In genomic region chr15:12848196-12848975, GRCm38 (mm10) we compare ENCODE assay signal across 15 mouse cellular contexts. TPM values are rescaled to one million over a fixed set of nuclear protein-coding genes. Genes with fewer than 3 reads are reported as not detected.
DNase-seq lines count a peak whose midpoint lies in the region; ATAC-seq and TF ChIP-seq lines count a peak whose summit lies in the region.
"Had no signal": no experiment of that assay in that cellular context is flagged by ENCODE, and none has a peak within 500 bp of the region (broad histone marks: within the 10 kb centered on the region; RNA-seq: fewer than 3 reads in every experiment).

No protein-coding gene starts in this region.

- H3K4me3 ChIP-seq in embryonic facial prominence, embryonic 14.5 days (ENCODE audit: low read depth, low read length): no peak overlapping the region
- no peak overlapping the region for H3K4me3 ChIP-seq in embryonic facial prominence, embryonic 10.5 days
- no peak overlapping the region for H3K4me3 ChIP-seq in limb, embryonic 14.5 days (replicated peaks; ENCODE audit: low read length)
- no peak overlapping the region for H3K4me3 ChIP-seq in lung, adult 2 months (replicated peaks; ENCODE audit: extremely low read depth, low read depth, low read length)
- H3K4me3 ChIP-seq: forebrain, embryonic 10.5 days; left cerebral cortex, adult 2 months; midbrain, embryonic 12.5 days had no signal

- H3K4me2 ChIP-seq in embryonic facial prominence, embryonic 14.5 days (ENCODE audit: low read depth, low read length): no peak overlapping the region
- no peak overlapping the region for H3K4me2 ChIP-seq in limb, embryonic 14.5 days (replicated peaks; ENCODE audit: low read depth, low read length, severe bottlenecking)
- H3K4me2 ChIP-seq: midbrain, embryonic 12.5 days had no signal

- peak; percentile 12 for DNase-seq in embryonic facial prominence, embryonic 14.5 days (ENCODE audit: low spot score)
- no peak for DNase-seq in embryonic facial prominence, embryonic 10.5 days (ENCODE audit: low spot score)
- peak; percentile 12 for DNase-seq in right cerebral cortex, adult 18-20 months
- DNase-seq in right cerebral cortex, postnatal 14 days: no peak
- DNase-seq in limb, embryonic 14.5 days (ENCODE audit: low spot score): no peak
- no peak for DNase-seq in thymus, postnatal 10 days (ENCODE audit: low spot score in 2 of 2)
- DNase-seq in embryo, embryonic 10 days (ENCODE audit: low spot score): no peak
- DNase-seq in lung, adult 2 months: no peak
- DNase-seq: kidney, postnatal 25 days; lung, postnatal 10 days; thymus, adult 18-20 months had no signal

- no peaks in the 10 kb centered on the region for H3K9me3 ChIP-seq in embryonic facial prominence, embryonic 14.5 days (ENCODE audit: control insufficient read depth, low read length)
- no peaks in the 10 kb centered on the region for H3K9me3 ChIP-seq in embryonic facial prominence, embryonic 10.5 days
- H3K9me3 ChIP-seq in limb, embryonic 14.5 days (ENCODE audit: control insufficient read depth, low read length): no peaks in the 10 kb centered on the region
- H3K9me3 ChIP-seq: forebrain, embryonic 10.5 days; midbrain, embryonic 12.5 days had no signal

- TF ChIP-seq POLR2A in limb, embryonic 14.5 days (IDR thresholded peaks at IDR 0.05; ENCODE audit: borderline replicate concordance, extremely low read depth, insufficient read depth, insufficient read length): no peak
- TF ChIP-seq POLR2A in lung, adult 2 months (IDR thresholded peaks at IDR 0.05; ENCODE audit: borderline replicate concordance, extremely low read depth, low read depth, low read length): no peak

- no peaks in the 10 kb centered on the region for H3K4me1 ChIP-seq in embryonic facial prominence, embryonic 14.5 days (ENCODE audit: control insufficient read depth, insufficient read depth, low read length)
- H3K4me1 ChIP-seq in embryonic facial prominence, embryonic 10.5 days: no peaks in the 10 kb centered on the region
- H3K4me1 ChIP-seq in limb, embryonic 14.5 days (ENCODE audit: control insufficient read depth, insufficient read depth, low read length): no peaks in the 10 kb centered on the region
- no peaks in the 10 kb centered on the region for H3K4me1 ChIP-seq in lung, adult 2 months (ENCODE audit: control insufficient read depth, insufficient read depth, low read length)
- H3K4me1 ChIP-seq: forebrain, embryonic 10.5 days; midbrain, embryonic 12.5 days had no signal

- H3K36me3 ChIP-seq in embryonic facial prominence, embryonic 14.5 days (ENCODE audit: control insufficient read depth, insufficient read depth, low read length): peaks cover 95% of the 10 kb centered on the region
- H3K36me3 ChIP-seq in embryonic facial prominence, embryonic 10.5 days (replicated peaks): peaks cover 100% of the 10 kb centered on the region
- peaks cover 78% of the 10 kb centered on the region for H3K36me3 ChIP-seq in limb, embryonic 14.5 days (ENCODE audit: control insufficient read depth, insufficient read depth, low read length)

- H3K27ac ChIP-seq in embryonic facial prominence, embryonic 14.5 days (replicated peaks; ENCODE audit: low read depth, low read length): no peak overlapping the region
- H3K27ac ChIP-seq in embryonic facial prominence, embryonic 10.5 days (replicated peaks): no peak overlapping the region
- H3K27ac ChIP-seq in limb, embryonic 14.5 days (replicated peaks; ENCODE audit: low read depth, low read length): no peak overlapping the region
- H3K27ac ChIP-seq: forebrain, embryonic 10.5 days; left cerebral cortex, adult 2 months; midbrain, embryonic 12.5 days had no signal

- H3K9ac ChIP-seq in embryonic facial prominence, embryonic 14.5 days (ENCODE audit: low read depth, low read length): no peak overlapping the region
- no peak overlapping the region for H3K9ac ChIP-seq in limb, embryonic 14.5 days (ENCODE audit: low read depth, low read length, severe bottlenecking)
- H3K9ac ChIP-seq: midbrain, embryonic 12.5 days had no signal

- ATAC-seq in embryonic facial prominence, embryonic 14.5 days (ENCODE audit: low read depth): peak; percentile 41; the same call in 1 of the 2 replicates
- peak; percentile 78 for ATAC-seq in limb, embryonic 14.5 days (ENCODE audit: low FRiP score, low read depth)
- ATAC-seq: hindbrain, embryonic 16.5 days had no signal

- TF ChIP-seq CTCF in lung, adult 2 months (IDR thresholded peaks at IDR 0.05; ENCODE audit: insufficient read depth, low read length): no peak

- no peaks in the 10 kb centered on the region for H3K27me3 ChIP-seq in embryonic facial prominence, embryonic 14.5 days (replicated peaks; ENCODE audit: control insufficient read depth, insufficient read depth, low read length)
- H3K27me3 ChIP-seq in embryonic facial prominence, embryonic 10.5 days (replicated peaks; ENCODE audit: low read depth, poor library complexity, severe bottlenecking): no peaks in the 10 kb centered on the region
- no peaks in the 10 kb centered on the region for H3K27me3 ChIP-seq in limb, embryonic 14.5 days (ENCODE audit: control insufficient read depth, insufficient read depth, low read length)
- H3K27me3 ChIP-seq: midbrain, embryonic 12.5 days had no signal

- 87% methylated on average over 11 of the region's 11 CpGs for WGBS in embryonic facial prominence, embryonic 14.5 days
- WGBS in embryonic facial prominence, embryonic 10.5 days: 90% methylated on average over 11 of the region's 11 CpGs
- WGBS in limb, embryonic 14.5 days: 65% methylated on average over 11 of the region's 11 CpGs
- WGBS in lung, adult 2 months: 85% methylated on average over 11 of the region's 11 CpGs

RNA-seq across cellular contexts. Expression of gene Drosha, which starts 23.8 kb away (rescaled TPM):
- polyA plus RNA-seq in embryonic facial prominence, embryonic 14.5 days (2014; fragmentation: Nextera tagmentation; extraction: Ambion mirVana): 38.8 and 43.1 TPM in 2 replicates
- polyA plus RNA-seq in embryonic facial prominence, embryonic 10.5 days (2016; fragmentation: Nextera tagmentation; extraction: Ambion mirVana): 82.0 and 86.2 TPM in 2 replicates
- polyA plus RNA-seq in limb, embryonic 14.5 days (2012; rRNA removed): 31.9 and 34.3 TPM in 2 replicates
- polyA plus RNA-seq in limb, embryonic 14.5 days (2014; fragmentation: Nextera tagmentation; extraction: Ambion mirVana): 39.0 and 44.3 TPM in 2 replicates
- 10.3 and 12.4 TPM in 2 replicates for polyA plus RNA-seq in lung, adult 2 months (2012; rRNA removed)

RNA-seq across cellular contexts. Expression of gene 6030458C11Rik, which starts 23.9 kb away (rescaled TPM):
- polyA plus RNA-seq in embryonic facial prominence, embryonic 14.5 days (2014; fragmentation: Nextera tagmentation; extraction: Ambion mirVana): 20.6 and 23.9 TPM in 2 replicates
- polyA plus RNA-seq in embryonic facial prominence, embryonic 10.5 days (2016; fragmentation: Nextera tagmentation; extraction: Ambion mirVana): 49.5 and 50.5 TPM in 2 replicates
- 33.0 and 38.4 TPM in 2 replicates for polyA plus RNA-seq in limb, embryonic 14.5 days (2012; rRNA removed)
- polyA plus RNA-seq in limb, embryonic 14.5 days (2014; fragmentation: Nextera tagmentation; extraction: Ambion mirVana): 27.8 and 27.9 TPM in 2 replicates
- polyA plus RNA-seq in lung, adult 2 months (2012; rRNA removed): 7.1 and 8.7 TPM in 2 replicates

Comparison
In these comparisons a context has a peak if more than half of its experiments do, and no peak if none do; other contexts are left out.
1. DNase-seq: peak in embryonic facial prominence, embryonic 14.5 days (single experiment) and right cerebral cortex, adult 18-20 months (single experiment); none in embryonic facial prominence, embryonic 10.5 days (single experiment), right cerebral cortex, postnatal 14 days (single experiment), limb, embryonic 14.5 days (single experiment), thymus, postnatal 10 days (0 of 2), embryo, embryonic 10 days (single experiment) and lung, adult 2 months (single experiment).